Mouse (Mus musculus): ENCODE measurements around the gene Lhx2. TPM values are rescaled to one million over a fixed set of nuclear protein-coding genes. Genes with fewer than 3 reads are reported as not detected.

Lhx2 gene
- polyA plus RNA-seq, 1 experiment = not detected

DNA sequence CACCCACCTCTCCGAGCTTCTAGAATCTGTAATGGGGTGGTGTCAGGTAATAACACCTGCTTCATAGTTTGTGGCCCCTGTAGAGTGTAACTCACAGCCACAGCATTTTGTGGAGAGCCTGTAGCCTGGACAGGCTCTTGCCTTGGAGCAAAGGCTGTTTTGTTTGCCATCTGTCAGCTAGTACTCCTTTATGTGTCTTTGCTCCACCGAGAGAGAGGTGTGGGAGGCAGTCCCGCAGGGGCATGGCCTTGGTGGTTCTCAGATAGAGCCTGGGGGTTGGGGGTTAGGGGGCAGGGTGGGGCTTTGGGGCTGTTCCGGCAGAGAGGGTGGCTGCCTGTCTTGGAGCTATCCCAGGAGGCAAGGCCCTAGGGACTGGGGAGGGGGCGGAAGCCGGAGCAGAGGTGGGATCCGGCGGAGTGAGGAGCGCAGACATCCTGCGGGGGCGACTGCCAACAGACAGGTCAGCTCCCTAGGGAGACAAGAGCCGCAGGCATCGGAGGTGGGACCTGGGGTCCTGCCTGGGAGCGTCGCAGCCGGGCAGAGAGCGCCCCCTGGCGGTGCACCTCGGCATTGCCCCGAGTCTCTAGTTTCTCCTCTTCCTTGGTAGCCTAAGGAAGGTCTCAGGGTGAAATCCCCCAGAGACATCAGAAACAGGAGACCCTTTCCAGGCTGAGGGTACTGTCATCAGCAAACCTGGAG lies 36.7 kb downstream of the Lhx2 start:
- no peak for TF ChIP-seq GATA1 (IDR thresholded peaks at IDR 0.05; ENCODE audit: low read length)

DNA sequence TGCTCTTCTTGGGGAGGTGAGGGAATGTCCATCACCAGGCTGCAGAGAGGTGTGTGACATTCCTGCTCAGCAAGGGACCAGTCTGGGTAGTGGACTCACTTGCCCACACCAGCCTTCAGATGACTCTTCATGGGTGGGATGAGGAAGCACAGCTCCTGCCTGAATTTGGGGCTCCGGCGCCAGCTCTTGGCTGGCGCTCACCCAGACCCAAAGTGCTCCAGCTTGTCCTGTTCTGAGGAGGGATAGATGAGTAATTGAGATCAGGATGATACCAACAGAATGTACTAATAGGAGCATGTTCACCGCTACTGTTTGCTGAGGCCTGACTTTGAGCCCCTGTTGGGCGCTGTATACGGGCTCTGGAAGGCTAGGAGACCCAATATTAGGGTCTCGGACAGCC lies 38.2 kb downstream of the Lhx2 start:
- no peak for TF ChIP-seq GATA1 (IDR thresholded peaks at IDR 0.05; ENCODE audit: low read length)

DNA sequence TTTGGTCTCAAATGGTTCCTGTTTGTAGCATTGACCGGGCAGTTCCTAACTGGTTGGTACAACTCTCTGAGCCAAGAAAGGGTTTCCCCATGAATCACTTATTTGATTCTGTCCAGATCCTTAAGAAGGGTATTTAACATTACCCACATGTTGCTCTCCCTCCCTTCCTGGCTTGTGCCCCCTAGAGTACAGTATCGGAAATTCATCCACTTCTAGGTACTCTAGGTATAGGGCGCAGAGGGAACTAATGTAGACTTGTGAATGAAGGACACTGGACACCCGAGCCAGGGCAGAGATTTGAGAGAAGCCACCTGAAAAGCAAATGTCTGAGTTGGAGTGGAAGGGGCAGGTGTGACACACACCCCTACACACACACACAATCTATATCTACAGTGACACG lies 39.3 kb downstream of the Lhx2 start:
- no peak for TF ChIP-seq GATA1 (IDR thresholded peaks at IDR 0.05; ENCODE audit: low read length)

DNA sequence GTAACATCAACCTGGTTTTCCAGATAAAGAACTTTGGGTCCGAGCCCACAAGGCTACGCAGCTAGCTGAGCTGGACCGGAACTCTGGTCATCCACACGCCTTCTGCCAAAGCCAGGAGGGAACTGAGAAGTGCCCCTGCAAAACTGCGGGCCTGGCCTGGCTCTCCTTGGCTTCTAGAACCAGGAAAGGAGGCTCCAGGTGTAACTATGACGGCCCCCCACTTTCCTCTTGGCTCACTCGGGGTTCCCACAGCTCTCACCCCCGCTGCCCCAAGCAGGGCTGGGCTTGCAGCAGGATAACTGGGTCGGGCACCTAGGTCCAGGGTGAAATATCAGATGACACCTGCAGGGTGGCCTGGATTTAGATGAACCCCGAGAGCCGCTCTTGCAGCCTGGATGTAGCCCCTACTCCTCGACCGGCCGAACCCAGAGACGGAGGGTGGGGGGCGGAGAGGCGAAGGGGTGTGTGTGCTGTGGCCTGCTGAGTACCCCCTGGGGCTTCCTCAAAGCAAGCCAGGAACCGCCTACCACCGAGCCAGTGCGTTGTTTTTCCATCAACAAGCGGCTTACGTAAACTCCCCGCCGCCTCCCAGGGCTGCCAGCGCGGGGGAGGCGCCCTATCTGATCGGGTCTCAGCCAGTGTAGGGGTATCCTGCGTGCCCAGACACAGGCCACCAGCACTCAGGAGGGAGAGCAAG lies 39.9 kb downstream of the Lhx2 start:
- TF ChIP-seq GATA1 (IDR thresholded peaks at IDR 0.05; ENCODE audit: low read length) = no peak

DNA sequence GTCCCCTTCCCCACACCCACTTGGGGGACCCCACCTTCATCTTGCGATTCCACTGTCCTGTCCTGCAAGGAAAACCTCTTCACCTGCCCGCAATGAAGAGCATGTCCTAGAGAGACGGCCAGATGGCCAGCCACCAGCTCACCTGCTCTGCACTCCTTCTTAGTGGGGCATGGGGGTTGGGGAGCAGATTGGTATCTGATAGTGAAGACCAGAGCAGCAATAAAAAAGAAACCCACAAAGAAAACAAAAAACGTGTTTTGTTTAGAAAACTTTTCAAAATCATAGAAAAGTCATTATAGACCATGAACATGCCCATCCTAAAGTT lies 40.4 kb downstream of the Lhx2 start:
- TF ChIP-seq GATA1 (IDR thresholded peaks at IDR 0.05; ENCODE audit: low read length) = no peak

DNA sequence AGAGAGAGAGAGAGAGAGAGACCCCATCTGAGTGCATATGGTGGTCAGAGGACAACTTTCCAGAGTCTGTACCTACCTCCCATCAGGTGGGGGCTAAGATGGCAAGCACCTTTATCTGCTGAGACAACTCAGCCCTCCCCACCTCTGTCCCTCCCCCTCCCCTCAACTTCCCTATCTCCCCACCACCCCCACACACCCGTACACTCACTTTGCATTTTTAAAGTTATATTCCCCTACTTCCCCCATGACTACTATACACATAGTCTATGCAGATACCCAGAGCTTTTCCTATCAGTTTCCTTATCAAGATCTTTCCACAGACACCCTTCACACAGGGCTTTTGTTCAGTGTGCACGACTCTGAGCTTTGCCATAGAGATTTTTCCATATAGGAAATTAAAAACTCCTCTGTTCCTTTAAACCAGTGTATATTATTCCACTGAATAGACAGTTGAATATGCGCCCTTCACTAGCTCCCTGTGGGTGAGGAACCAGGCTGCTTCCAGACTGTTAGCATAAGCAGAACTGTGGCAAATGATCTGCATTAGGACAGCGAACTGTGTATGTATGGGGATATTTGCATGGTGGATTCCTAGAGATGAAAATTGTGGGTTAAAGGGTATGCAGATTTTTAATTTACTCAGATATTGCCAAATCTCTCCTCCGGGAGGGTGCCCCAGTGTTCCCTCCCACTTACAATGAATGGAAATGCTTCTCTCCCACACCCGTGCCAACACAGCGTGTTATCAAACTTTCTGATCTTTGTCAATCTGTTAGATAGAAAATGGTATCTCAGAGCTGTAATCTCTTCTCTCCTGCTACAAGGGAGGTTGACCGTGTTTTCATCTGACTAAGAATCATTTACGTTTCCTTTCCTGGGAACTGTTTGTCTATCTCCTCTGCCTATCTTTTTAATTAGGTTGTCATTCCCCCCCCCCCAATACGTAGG lies 41.3 kb downstream of the Lhx2 start:
- no peak for TF ChIP-seq GATA1 (IDR thresholded peaks at IDR 0.05; ENCODE audit: low read length)

DNA sequence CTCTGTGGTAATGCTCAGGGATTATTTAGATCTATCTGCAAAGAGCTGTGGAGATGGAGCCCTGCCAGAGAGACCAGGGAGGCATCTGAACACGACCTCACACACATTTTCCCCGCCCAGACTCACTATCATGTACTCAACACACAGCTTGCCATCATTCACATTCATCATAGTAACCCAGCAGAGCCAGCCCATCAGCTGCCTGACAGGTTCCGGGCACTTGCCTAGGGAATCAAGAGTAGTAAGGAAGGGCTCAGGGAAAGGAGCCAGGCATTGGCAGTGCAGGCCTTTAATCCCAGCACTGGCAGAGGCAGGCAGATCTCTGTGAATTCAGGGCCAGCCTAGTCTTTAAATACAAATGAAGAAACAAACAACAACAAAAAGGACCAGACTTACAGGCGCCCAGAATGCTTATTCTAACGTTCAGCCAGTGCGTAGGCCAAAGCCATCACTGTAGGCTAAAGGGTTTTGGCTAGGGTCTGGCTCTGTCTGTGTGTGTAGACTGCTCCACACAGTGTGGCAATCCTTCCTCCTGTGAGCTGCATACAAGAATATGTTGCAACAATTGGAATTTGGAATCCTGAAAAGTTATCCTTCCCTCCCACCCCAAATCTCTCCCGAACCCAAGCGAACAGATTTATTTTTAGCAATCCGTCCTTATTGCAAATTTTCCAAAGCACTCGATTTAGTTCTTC lies 48.6 kb downstream of the Lhx2 start:
- no peak for TF ChIP-seq GATA1 (IDR thresholded peaks at IDR 0.05; ENCODE audit: low read length)

DNA sequence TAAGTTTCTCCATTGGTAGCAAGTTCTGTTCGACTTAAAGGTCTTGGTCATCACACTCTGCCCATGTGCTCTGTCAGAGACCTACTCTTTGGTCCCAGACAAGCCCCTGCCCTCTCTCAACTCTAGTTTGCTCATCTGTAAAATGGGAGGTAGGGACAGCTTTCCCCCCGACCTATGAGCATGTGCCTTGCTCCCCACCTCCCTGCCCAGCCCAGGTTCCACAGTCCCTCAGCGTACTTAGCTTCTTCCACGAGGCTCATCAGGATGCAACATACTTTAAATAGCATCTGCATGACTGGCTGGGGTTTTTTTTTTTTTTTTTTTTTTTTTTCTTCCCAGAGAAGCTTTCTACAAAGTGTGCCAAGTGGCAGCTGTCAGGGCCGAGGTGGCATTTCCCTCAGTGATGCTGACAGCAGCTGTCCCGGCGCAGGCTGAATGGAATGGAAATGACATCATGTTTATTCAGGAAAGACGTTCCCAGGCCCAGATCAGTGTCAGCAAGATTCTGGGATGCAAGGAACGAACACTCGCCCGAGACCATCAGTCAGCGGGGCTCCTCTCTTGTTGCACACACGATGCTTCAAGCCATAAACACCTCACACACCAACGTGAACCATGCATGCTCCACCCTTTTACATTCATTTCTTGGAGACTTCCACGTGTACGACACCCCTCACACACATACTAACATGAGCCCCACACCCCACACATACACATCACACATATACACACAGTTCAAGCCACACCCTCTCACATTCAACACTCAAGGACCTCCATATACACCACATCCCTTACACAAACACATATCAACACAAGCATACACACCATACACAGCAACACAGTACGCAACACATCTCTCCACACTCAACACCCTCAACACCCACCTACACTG lies 56.1 kb downstream of the Lhx2 start:
- TF ChIP-seq GATA1 (IDR thresholded peaks at IDR 0.05; ENCODE audit: low read length) = no peak

DNA sequence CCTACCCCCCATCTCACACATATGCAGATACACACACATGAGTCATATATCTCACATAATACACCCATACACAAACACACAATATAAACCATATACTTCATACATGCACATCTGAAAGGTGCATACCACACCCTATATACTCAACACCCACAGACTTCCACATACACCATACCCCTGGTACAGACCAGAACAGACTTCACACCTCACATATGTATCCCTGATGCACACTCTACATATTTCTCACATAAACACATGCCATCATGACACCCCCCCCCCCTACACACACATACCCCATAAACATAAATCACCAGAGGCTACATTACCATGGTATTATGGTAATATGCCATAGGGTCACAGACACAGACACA lies 56.8 kb downstream of the Lhx2 start:
- no peak for TF ChIP-seq GATA1 (IDR thresholded peaks at IDR 0.05; ENCODE audit: low read length)

DNA sequence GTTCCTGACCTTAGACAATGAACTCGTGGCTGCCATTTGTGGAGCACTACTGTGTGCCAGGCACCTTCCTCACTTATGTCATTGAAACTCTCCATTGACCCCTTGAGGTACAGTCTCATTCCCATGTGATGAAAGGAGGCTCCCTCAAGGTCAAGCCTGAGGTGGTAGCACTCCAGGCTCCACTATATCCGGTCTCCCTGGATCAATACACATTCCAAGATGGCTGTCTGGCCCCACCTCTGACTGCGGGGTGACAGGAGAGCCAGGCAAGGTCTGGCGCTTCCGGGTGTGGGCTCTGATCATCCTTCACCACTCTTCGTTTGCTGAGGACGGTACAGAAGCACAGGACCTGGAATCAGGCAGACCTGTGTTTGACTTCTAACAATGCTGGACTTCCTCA lies 58.2 kb downstream of the Lhx2 start:
- no peak for TF ChIP-seq GATA1 (IDR thresholded peaks at IDR 0.05; ENCODE audit: low read length)

DNA sequence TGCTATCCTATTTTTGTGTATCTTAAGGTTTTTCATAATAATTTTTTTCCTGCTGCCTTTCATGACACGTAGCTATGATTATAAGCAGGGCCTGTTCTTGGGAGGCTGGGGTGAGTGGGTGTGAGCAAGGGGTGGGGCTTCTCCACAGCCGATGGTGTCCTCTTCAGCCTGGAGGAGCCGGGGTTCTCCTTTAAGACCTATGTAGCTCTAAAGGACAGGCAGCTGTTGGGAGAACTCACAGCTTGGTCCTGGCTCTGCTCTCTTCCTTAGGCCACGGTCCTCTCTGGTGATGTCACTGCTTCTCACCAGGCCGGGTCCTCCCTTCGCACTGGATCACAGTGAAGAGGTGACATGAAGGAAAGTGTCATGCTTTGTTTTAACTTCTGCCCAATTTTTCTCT lies 58.8 kb downstream of the Lhx2 start:
- no peak for TF ChIP-seq GATA1 (IDR thresholded peaks at IDR 0.05; ENCODE audit: low read length)

DNA sequence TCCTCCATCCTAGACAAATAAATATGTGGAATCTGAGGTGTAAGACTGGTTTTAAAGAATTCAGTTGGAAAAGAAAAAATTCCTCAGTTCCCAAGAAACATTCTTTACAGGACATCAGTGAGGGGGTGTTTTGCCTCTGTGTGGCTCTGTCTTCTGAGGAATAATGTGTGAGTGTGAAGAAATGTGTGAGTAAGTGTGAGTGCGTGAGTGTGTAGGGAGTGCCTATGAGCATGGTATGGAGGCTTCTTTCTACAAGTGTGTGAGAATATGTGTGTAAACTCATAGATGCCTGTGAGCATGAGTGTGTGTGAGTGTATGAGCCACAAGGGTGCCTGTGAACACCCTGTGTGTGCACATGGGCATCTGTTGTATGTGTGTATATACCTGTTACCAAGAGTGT lies 63.5 kb downstream of the Lhx2 start:
- no peak for TF ChIP-seq GATA1 (IDR thresholded peaks at IDR 0.05; ENCODE audit: low read length)

DNA sequence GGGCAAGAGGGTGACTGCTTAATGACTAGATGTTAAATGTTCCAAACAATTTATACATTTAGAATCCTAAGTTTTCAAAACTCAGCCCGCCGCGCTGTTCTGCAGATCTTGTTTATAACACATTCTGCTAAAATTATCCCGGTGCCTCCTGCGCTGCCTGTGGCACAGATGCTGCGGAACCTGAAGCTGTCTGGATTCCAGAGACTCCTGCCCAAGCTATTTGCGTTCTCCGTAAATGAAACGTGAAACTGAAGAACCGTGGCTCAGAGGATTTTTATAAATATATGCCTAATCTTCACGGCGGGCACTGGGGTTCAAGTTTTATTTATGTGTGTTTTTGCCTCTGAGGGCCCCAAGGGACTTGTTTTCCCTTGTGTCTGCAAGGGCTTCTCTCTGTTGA lies 64.2 kb downstream of the Lhx2 start:
- TF ChIP-seq GATA1 (IDR thresholded peaks at IDR 0.05; ENCODE audit: low read length) = no peak

DNA sequence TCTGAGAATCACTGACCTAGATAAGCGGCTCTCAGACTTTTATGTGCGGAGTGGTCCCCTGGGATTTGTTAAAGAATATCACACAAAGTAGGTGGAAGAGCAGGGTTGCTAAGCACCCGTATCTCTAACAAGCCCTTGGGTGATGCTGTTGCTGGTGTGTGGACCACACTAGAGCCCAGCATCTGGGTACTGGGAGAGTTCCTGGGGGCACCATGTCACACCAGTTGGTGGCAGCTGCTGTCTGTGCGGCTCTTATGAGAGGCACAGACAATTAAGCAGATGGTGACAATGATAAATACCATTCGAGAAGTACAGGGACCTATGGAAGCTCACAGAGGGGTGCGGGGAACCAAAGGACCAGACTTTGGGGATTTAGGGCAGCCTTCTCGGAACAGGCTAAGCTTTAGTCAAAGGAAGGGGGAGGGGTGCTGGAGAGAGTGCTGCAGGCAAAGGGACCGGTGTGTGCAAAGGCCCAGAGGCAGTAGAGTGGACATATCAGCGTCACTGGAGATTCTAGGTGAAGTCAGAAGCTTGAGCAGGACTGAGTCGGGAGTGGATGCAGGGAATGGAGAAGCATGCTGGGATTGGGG lies 65.0 kb downstream of the Lhx2 start:
- no peak for TF ChIP-seq GATA1 (IDR thresholded peaks at IDR 0.05; ENCODE audit: low read length)

Data from G1E-ER4 (cell line).